Mouse (Mus musculus) hematopoietic stem cell, adult 5-6 weeks (primary cell): ENCODE results near the gene Btg3. TPM values are rescaled to one million over a fixed set of nuclear protein-coding genes. Genes with fewer than 3 reads are reported as not detected.

Experiments used
- ATAC-seq, 2 experiments: fragments of 125-278 bp in 1 of 2; replicated peaks in 1 of 2; 2 replicates each; pipeline ENCODE4 v1.8.0; 2016 to 2017; ENCODE audit warnings: inconsistent platforms in 2 of 2, mild to moderate bottlenecking in 2 of 2, moderate number of reproducible peaks in 2 of 2, low read depth in 1 of 2, moderate TSS enrichment in 1 of 2; ENCODE audit not compliant: low FRiP score in 2 of 2, poor library complexity in 2 of 2, severe bottlenecking in 2 of 2, insufficient read depth in 1 of 2, low TSS enrichment in 1 of 2
- total RNA-seq: library from RNA; stranded (forward); fragments of 172-1452, 232-1000 nt; gene quantifications from 2 replicates; pipeline ENCODE4 v1.2.3, GENCODE M21; 2017

Gene Btg3
- total RNA-seq, 1 experiment from 2014 or later, result 26.1 TPM

DNA sequence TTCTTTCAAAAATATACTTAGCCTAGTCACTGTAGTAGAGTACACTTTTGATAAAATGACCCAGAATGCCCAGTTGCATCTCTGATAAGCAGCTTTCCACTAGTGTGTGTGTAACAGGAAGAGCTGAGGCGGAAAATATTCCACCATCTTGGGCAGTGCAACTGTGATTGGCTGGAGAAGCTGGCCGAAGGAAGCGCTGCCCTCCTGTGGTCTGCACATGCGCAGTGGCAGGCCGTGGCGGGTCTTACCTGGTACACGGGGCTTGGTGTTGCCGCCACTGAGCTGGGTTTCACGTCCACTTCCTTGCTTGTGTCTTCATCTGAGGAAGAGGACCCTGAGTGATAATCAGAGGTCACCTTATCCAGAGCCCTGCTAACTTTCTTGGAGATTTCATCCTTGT is 12.4 kb downstream of the Btg3 start:
- 0 out of 4 replicates have a peak, but pooled peaks of 1 of the 2 experiments have one; percentile 17 for ATAC-seq

- ATAC-seq, result no peak
These were observed 15.5 kb downstream of the Btg3 start for GRCm38 (mm10) chr16:78361466-78361865.

GRCm38 (mm10) chr16:78357757-78358156 is 19.2 kb downstream of the Btg3 start:
- ATAC-seq, result peak in 1 of 2 experiments; percentile 21; a peak in 1 of 4 replicates

- no peak for ATAC-seq
These were observed 29.6 kb downstream of the Btg3 start for GRCm38 (mm10) chr16:78347328-78347926.

- no peak for ATAC-seq
These were observed 30.2 kb downstream of the Btg3 start for GRCm38 (mm10) chr16:78346662-78347327.

GRCm38 (mm10) chr16:78343792-78344191 is 33.2 kb downstream of the Btg3 start:
- ATAC-seq, result no peak

GRCm38 (mm10) chr16:78342767-78343166 is 34.2 kb downstream of the Btg3 start:
- ATAC-seq, result no peak

- no peak for ATAC-seq
These were observed 35.6 kb downstream of the Btg3 start for GRCm38 (mm10) chr16:78341356-78341755.

- no peak for ATAC-seq
These were observed 39.8 kb downstream of the Btg3 start for GRCm38 (mm10) chr16:78337226-78337625.

- ATAC-seq, result no peak
These were observed 49.0 kb downstream of the Btg3 start for GRCm38 (mm10) chr16:78327999-78328398.

- no peak for ATAC-seq
These were observed 49.4 kb downstream of the Btg3 start for GRCm38 (mm10) chr16:78327562-78327961.

DNA sequence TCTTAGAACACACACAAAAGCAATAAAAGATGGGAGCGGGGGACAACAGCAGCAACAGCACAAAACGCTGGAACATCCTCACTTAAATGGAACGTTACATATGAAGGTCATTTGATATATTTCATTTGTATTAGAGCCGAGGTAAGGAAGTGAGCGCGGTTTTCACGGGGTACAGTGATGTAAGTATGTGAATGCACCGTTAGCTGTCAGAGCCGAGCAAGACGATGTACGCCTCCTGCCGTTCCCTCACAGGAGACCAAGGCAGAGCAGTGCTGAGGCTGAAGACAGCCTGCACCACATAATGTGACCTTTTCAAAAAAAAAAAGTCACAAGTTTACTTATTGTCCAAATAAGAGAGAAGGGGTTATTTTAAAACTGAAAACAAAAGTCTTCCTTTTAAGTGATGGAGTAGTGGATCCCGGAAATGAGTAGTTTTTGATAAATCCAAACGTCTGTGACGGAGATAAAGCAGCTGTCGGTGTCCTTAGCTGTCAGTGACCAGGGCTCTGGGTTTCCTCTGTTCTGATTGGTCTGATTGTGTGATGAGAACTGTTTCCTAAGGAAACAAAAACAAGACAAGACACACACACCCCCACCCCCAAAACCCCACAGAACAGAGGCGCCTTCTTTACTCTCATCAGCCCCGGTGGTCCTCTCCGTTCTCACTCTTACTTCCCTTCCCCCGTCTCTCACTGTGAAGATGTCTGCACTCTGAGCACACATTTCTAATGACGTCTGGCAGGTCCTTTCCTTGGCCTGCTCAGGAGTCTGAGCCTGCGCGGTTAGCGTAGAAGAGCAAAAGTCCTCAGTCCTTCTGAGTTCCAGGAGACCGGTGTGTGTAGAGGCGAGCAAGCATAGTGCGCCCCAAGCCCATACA is 50.8 kb downstream of the Btg3 start:
- no peak for ATAC-seq

DNA sequence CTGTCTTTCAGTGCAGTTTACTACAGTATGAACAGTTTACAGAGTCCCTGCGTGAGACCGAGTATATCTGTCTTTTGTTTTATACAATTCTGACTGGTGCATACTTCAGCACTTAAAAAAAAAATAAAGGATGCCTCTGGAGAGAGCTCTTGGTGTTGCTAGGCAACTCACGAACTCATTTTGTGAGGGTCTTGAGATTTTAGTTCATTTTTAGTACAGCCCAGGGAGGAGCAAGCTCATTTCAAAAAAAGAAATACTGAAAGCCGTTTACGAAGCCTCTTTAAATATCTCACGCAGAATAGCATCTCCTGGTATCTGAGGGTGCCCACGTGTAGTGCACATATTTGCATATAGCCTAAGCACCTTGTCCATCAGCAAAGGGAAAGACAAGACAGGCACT is 54.9 kb downstream of the Btg3 start:
- ATAC-seq, result no peak

DNA sequence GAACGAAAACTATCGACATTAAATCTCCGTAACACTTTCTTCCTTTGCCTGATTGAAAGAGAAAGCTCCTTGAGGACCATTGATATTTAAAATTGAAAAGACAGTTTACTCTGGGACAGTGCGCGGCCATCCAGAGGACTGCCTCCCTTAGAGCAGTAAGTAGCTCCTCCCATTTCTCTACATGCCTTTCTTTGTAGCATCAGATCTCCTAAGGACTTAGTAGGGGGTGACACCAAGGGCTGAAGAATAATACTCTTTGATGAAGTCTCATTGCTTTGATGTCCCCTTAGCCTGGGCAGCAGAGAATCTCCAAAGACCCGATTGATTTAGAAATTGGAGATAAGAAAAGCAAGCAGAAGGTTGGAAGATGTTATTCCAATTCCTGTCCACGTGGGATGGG is 55.4 kb downstream of the Btg3 start:
- no peak for ATAC-seq

GRCm38 (mm10) chr16:78319711-78320110 is 57.3 kb downstream of the Btg3 start:
- no peak for ATAC-seq

GRCm38 (mm10) chr16:78317960-78318359 is 59.0 kb downstream of the Btg3 start:
- ATAC-seq, result no peak

GRCm38 (mm10) chr16:78316849-78317248 is 60.1 kb downstream of the Btg3 start:
- ATAC-seq, result peak; percentile 80 to 83

GRCm38 (mm10) chr16:78314026-78314425 is 63.0 kb downstream of the Btg3 start:
- no peak for ATAC-seq
